Mouse (Mus musculus) stomach, postnatal 0 days (tissue): ENCODE measurements around the gene Smg9.

Experiments used
- CTCF ChIP-seq: IDR thresholded peaks from 2 replicates; pipeline ENCODE4 v1.5.1; 2016; ENCODE audit warnings: antibody characterized with exemption, low read depth, mild to moderate bottlenecking, moderate library complexity
- EP300 ChIP-seq: optimal IDR thresholded peaks from 2 replicates; pipeline ENCODE3; 2016; ENCODE audit warnings: antibody characterized with exemption

GRCm38 (mm10) chr7:24462388-24463319, 63.2 kb downstream of the Smg9 start, which contains the start of gene Plaur:
- TF ChIP-seq CTCF (0 out of 2 replicates have a peak, but pooled peaks have one; percentile 0), EP300 (no peak)
